Mouse (Mus musculus) kidney, embryonic 16.5 days (tissue): ENCODE measurements around the gene Chrne. TPM values are rescaled to one million over a fixed set of nuclear protein-coding genes. Genes with fewer than 3 reads are reported as not detected.
A peak's percentile ranks its signal among the peaks of the same experiment; 100 is the strongest.

Experiments used
- ATAC-seq: fragments of 200-750 bp; cut with Nextera tagmentation; 2 replicates; pipeline ENCODE4 v1.8.0; 2017; ENCODE audit warnings: moderate TSS enrichment; ENCODE audit not compliant: low FRiP score, low TSS enrichment
- H3K27ac ChIP-seq: fragments of 300-500 bp; sonication (generic); 2 replicates; pipeline ENCODE4 v1.5.1; 2014; ENCODE audit warnings: low read length
- H3K27me3 ChIP-seq: fragments of 300-500 bp; sonication (generic); 2 replicates; pipeline ENCODE4 v1.6.1; 2014; ENCODE audit warnings: low read length, control low read depth, mixed read lengths; ENCODE audit not compliant: insufficient read depth
- H3K36me3 ChIP-seq: fragments of 300-500 bp; sonication (generic); 2 replicates; pipeline ENCODE4 v1.6.1; 2014; ENCODE audit warnings: low read length, control low read depth, mixed read lengths; ENCODE audit not compliant: insufficient read depth
- H3K4me1 ChIP-seq: fragments of 300-500 bp; sonication (generic); 2 replicates; pipeline ENCODE4 v1.6.1; 2014; ENCODE audit warnings: low read length, control low read depth, mixed read lengths; ENCODE audit not compliant: insufficient read depth
- H3K4me2 ChIP-seq: fragments of 300-500 bp; sonication (generic); replicated peaks from 2 replicates; pipeline ENCODE4 v1.6.1; 2014; ENCODE audit warnings: low read depth, low read length
- H3K4me3 ChIP-seq: fragments of 300-500 bp; sonication (generic); 2 replicates; pipeline ENCODE4 v1.5.1; 2014; ENCODE audit warnings: mild to moderate bottlenecking, low read length
- H3K9ac ChIP-seq: fragments of 300-500 bp; sonication (generic); replicated peaks from 2 replicates; pipeline ENCODE4 v1.6.1; 2014; ENCODE audit warnings: low read length
- H3K9me3 ChIP-seq: fragments of 300-500 bp; sonication (generic); 2 replicates; pipeline ENCODE4 v1.6.1; 2016; ENCODE audit warnings: low read length, control low read depth
- WGBS: fragments of 180-500 bp; shearing (Covaris S2); extraction: QIAGEN DNeasy Blood & Tissue Kit; methylation state at CpG from one replicate; pipeline ENCODE4 v1.1.7; 2014; 5-methylcytosine and 5-hydroxymethylcytosine counted together
- polyA plus RNA-seq: library from polyadenylated mRNA; unstranded; fragments of >200 nt; fragmentation: Nextera tagmentation; extraction: Ambion mirVana; gene quantifications from 2 replicates; pipeline ENCODE4 v1.2.1, GENCODE M21; 2015

Chrne gene
- polyA plus RNA-seq, 1 experiment from 2014 or later = 0.19 TPM

DNA sequence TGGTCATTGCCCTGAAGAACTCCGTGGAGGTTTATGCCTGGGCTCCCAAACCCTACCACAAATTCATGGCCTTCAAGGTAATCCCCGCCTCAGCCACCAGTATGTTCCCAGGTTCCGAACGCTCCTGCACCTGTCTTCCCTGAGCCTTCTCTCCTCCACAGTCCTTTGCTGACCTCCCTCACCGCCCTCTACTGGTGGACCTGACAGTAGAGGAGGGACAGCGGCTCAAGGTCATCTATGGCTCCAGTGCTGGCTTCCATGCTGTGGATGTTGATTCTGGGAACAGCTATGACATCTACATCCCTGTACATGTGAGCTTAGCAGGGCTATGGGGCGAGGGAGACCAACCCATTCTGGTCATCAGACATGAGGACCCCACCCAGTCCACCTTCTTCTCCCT lies 6.5 kb downstream of the Chrne start:
- no peaks in the 10 kb centered on the region for H3K9me3 ChIP-seq
- no peak overlapping the region for H3K9ac ChIP-seq
- no peak for ATAC-seq
- H3K4me3 ChIP-seq = no peak overlapping the region
- 84% methylated on average over 7 of the region's 7 CpGs for WGBS
- H3K27me3 ChIP-seq = no peaks in the 10 kb centered on the region
- no peak overlapping the region for H3K4me2 ChIP-seq
- H3K36me3 ChIP-seq = peaks cover 56% of the 10 kb centered on the region
- H3K27ac ChIP-seq = no peak overlapping the region
- peaks cover 24% of the 10 kb centered on the region for H3K4me1 ChIP-seq

- WGBS = 87% methylated on average over 4 of the region's 4 CpGs
- peaks cover 68% of the 10 kb centered on the region for H3K36me3 ChIP-seq
- H3K9ac ChIP-seq = no peak overlapping the region
- no peak overlapping the region for H3K27ac ChIP-seq
- H3K4me1 ChIP-seq = peaks cover 24% of the 10 kb centered on the region
- no peak overlapping the region for H3K4me2 ChIP-seq
- no peak for ATAC-seq
- no peaks in the 10 kb centered on the region for H3K27me3 ChIP-seq
- H3K4me3 ChIP-seq = no peak overlapping the region
- H3K9me3 ChIP-seq = no peaks in the 10 kb centered on the region
Observed at GRCm38 (mm10) chr11:70610752-70611151, 8.3 kb downstream of the Chrne start.

DNA sequence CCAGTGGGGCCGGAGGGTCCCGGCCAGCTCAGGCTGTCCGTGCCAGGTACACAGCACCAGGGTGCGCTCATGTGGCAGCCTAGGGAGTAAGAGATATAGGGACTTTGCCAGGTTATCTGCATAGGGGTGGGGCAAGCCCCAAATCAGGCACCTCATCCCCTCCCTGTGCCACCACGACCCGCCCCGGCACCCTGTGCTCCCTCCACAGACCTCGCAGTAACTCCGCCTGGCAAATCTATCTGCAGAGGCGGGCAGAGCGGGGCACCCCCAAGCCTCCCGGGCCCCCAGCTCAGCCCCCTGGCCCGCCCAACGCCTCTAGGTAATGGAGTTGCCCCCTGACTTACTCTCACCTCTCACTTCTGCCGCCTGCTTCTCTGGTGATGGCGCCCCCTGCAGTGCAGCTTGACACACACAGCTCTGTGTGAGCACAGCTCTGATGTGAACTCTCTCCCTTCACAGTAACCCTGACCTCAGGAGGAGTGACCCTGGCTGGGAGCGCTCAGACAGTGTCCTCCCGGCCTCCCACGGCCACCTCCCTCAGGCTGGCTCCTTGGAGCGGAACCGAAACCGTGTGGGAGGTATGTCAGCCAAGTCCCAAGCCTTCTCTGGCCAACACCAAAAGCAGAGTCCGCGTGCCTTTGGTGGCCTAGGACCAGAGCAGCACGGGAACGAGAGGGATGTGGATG lies 10.5 kb downstream of the Chrne start:
- H3K9ac ChIP-seq = no peak overlapping the region
- peaks cover 91% of the 10 kb centered on the region for H3K36me3 ChIP-seq
- peak overlapping the region; percentile 16; the same call in 1 of the 2 replicates for H3K27ac ChIP-seq
- H3K4me2 ChIP-seq = no peak overlapping the region
- H3K27me3 ChIP-seq = no peaks in the 10 kb centered on the region
- H3K4me3 ChIP-seq = no peak overlapping the region
- 73% methylated on average over 26 of the region's 26 CpGs for WGBS
- peak; percentile 77 for ATAC-seq
- no peaks in the 10 kb centered on the region for H3K9me3 ChIP-seq
- peaks cover 11% of the 10 kb centered on the region; the same call in 1 of the 2 replicates for H3K4me1 ChIP-seq

- Histone ChIP-seq H3K27me3 (no peaks in the 10 kb centered on the region), H3K4me1 (peaks cover 11% of the 10 kb centered on the region; the same call in 1 of the 2 replicates), H3K9me3 (no peaks in the 10 kb centered on the region), H3K27ac (no peak overlapping the region), H3K4me3 (no peak overlapping the region), H3K9ac (no peak overlapping the region), H3K4me2 (no peak overlapping the region), H3K36me3 (peaks cover 89% of the 10 kb centered on the region)
- no peak for ATAC-seq
- WGBS = 90% methylated on average over 9 of the region's 9 CpGs
Observed at GRCm38 (mm10) chr11:70607611-70608010, 11.4 kb downstream of the Chrne start.

DNA sequence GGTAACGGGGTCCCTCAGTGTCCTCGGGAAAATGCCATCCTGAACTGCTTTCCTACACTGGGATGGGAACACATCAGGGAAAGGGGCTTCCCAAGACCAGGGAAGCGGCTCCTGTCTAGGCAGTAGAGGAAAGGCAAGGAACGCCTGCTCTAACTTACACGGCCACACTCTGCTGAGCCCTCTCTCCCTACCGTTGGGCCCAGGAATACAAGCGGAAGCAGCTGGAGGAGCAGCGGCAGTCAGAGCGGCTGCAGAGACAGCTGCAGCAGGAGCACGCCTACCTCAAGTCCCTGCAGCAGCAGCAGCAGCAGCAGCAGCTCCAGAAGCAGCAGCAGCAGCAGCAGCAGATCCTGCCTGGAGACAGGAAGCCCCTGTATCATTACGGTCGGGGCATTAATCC lies 12.3 kb downstream of the Chrne start:
- H3K27me3 ChIP-seq = no peaks in the 10 kb centered on the region

GRCm38 (mm10) chr11:70605024-70605566 lies 13.9 kb downstream of the Chrne start:
- no peak overlapping the region for H3K4me3 ChIP-seq
- peaks cover 11% of the 10 kb centered on the region; the same call in 1 of the 2 replicates for H3K4me1 ChIP-seq
- H3K9me3 ChIP-seq = no peaks in the 10 kb centered on the region
- H3K27me3 ChIP-seq = no peaks in the 10 kb centered on the region
- no peak for ATAC-seq
- WGBS = 54% methylated on average over 14 of the region's 14 CpGs
- H3K27ac ChIP-seq = no peak overlapping the region
- no peak overlapping the region for H3K4me2 ChIP-seq
- peaks cover 78% of the 10 kb centered on the region for H3K36me3 ChIP-seq
- no peak overlapping the region for H3K9ac ChIP-seq

More for the DNA sequence above, 12.3 kb downstream of the Chrne start:
- H3K4me1 ChIP-seq = peaks cover 11% of the 10 kb centered on the region; the same call in 1 of the 2 replicates
- H3K27ac ChIP-seq = no peak overlapping the region
- H3K4me3 ChIP-seq = no peak overlapping the region
- H3K9ac ChIP-seq = no peak overlapping the region
- H3K9me3 ChIP-seq = no peaks in the 10 kb centered on the region
- no peak for ATAC-seq
- H3K36me3 ChIP-seq = peaks cover 89% of the 10 kb centered on the region
- no peak overlapping the region for H3K4me2 ChIP-seq
- 72% methylated on average over 12 of the region's 12 CpGs for WGBS

GRCm38 (mm10) chr11:70598451-70598953 lies 20.5 kb downstream of the Chrne start:
- Histone ChIP-seq H3K36me3 (peaks cover 33% of the 10 kb centered on the region), H3K9ac (no peak overlapping the region), H3K4me1 (peaks cover 12% of the 10 kb centered on the region), H3K27me3 (no peaks in the 10 kb centered on the region), H3K4me3 (no peak overlapping the region), H3K4me2 (no peak overlapping the region), H3K27ac (no peak overlapping the region), H3K9me3 (no peaks in the 10 kb centered on the region)
- no peak for ATAC-seq
- WGBS = 88% methylated on average over 9 of the region's 9 CpGs

- 87% methylated on average over 6 of the region's 6 CpGs for WGBS
- H3K27ac ChIP-seq = no peak overlapping the region
- H3K4me1 ChIP-seq = peaks cover 12% of the 10 kb centered on the region
- H3K9me3 ChIP-seq = no peaks in the 10 kb centered on the region
- ATAC-seq = no peak
- peaks cover 25% of the 10 kb centered on the region for H3K36me3 ChIP-seq
- H3K4me3 ChIP-seq = no peak overlapping the region
- H3K27me3 ChIP-seq = no peaks in the 10 kb centered on the region
- no peak overlapping the region for H3K9ac ChIP-seq
- no peak overlapping the region for H3K4me2 ChIP-seq
Observed at GRCm38 (mm10) chr11:70597301-70597700, 21.7 kb downstream of the Chrne start.

DNA sequence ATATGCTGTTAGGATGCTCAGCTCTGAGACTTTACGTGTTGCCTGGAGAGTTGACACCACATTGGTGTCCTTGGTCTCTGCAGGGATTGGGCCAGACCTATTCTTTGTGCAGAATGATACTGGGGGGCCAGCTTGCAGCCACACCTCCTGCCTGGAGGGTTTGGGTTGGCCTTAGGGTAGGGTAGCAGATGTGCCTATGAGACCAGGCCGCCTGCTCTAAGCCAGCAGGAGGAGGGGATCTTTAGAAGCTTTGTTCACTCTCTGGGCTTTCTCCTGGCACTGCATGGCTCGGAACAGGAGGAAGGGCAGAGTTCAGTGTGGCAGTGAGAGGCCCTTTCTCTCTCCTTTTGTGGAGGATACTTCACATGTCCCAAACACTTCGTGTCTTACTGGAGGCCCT lies 22.9 kb downstream of the Chrne start:
- 75% methylated on average over 4 of the region's 4 CpGs for WGBS
- H3K9me3 ChIP-seq = no peaks in the 10 kb centered on the region
- H3K27ac ChIP-seq = no peak overlapping the region; the same call in 1 of the 2 replicates
- no peaks in the 10 kb centered on the region for H3K27me3 ChIP-seq
- peaks cover 16% of the 10 kb centered on the region for H3K36me3 ChIP-seq
- no peak overlapping the region for H3K4me3 ChIP-seq
- H3K9ac ChIP-seq = no peak overlapping the region
- ATAC-seq = no peak
- H3K4me1 ChIP-seq = peaks cover 20% of the 10 kb centered on the region
- no peak overlapping the region for H3K4me2 ChIP-seq

GRCm38 (mm10) chr11:70595638-70596037 lies 23.4 kb downstream of the Chrne start:
- no peaks in the 10 kb centered on the region for H3K27me3 ChIP-seq
- no peak overlapping the region for H3K4me2 ChIP-seq
- H3K4me3 ChIP-seq = no peak overlapping the region
- WGBS = 68% methylated on average over 2 of the region's 2 CpGs
- no peaks in the 10 kb centered on the region for H3K9me3 ChIP-seq
- H3K27ac ChIP-seq = no peak overlapping the region
- no peak overlapping the region for H3K9ac ChIP-seq
- H3K36me3 ChIP-seq = peaks cover 16% of the 10 kb centered on the region
- H3K4me1 ChIP-seq = peaks cover 20% of the 10 kb centered on the region
- ATAC-seq = no peak
